Mouse (Mus musculus) midbrain, embryonic 11.5 days (tissue): Measurements from ENCODE around the gene Rec8. TPM values are rescaled to one million over a fixed set of nuclear protein-coding genes. Genes with fewer than 3 reads are reported as not detected.

Experiments used
- ATAC-seq: fragments of 200-750 bp; cut with Nextera tagmentation; 2 replicates; pipeline ENCODE4 v1.8.0; 2017; ENCODE audit warnings: moderate TSS enrichment, moderate library complexity; ENCODE audit not compliant: low FRiP score
- DNase-seq: peaks from one replicate; pipeline ENCODE4 v3.0.0; 2015; ENCODE audit warnings: low spot score; ENCODE audit errors: missing footprints
- H3K27ac ChIP-seq: fragments of 300-500 bp; sonication (generic); 2 replicates; pipeline ENCODE4 v1.5.1; 2014; ENCODE audit warnings: low read depth, low read length
- H3K27me3 ChIP-seq: fragments of 300-500 bp; sonication (generic); 2 replicates; pipeline ENCODE4 v1.6.1; 2014; ENCODE audit warnings: mild to moderate bottlenecking, low read length, moderate library complexity, mixed read lengths; ENCODE audit not compliant: control insufficient read depth, insufficient read depth
- H3K36me3 ChIP-seq: fragments of 300-500 bp; sonication (generic); 2 replicates; pipeline ENCODE4 v1.6.1; 2014; ENCODE audit warnings: mild to moderate bottlenecking, low read length, moderate library complexity, mixed read lengths; ENCODE audit not compliant: control insufficient read depth, insufficient read depth
- H3K4me1 ChIP-seq: fragments of 300-500 bp; sonication (generic); 2 replicates; pipeline ENCODE4 v1.6.1; 2014; ENCODE audit warnings: low read length; ENCODE audit not compliant: control insufficient read depth, insufficient read depth
- H3K4me2 ChIP-seq: fragments of 300-500 bp; sonication (generic); 2 replicates; pipeline ENCODE4 v1.6.1; 2014; ENCODE audit warnings: mild to moderate bottlenecking, moderate library complexity
- H3K4me3 ChIP-seq: fragments of 300-500 bp; sonication (generic); 2 replicates; pipeline ENCODE4 v1.5.1; 2014; ENCODE audit warnings: low read depth, low read length
- H3K9ac ChIP-seq: fragments of 300-500 bp; sonication (generic); 2 replicates; pipeline ENCODE4 v1.6.1; 2014; ENCODE audit warnings: low read length
- H3K9me3 ChIP-seq: fragments of 300-500 bp; sonication (generic); 2 replicates; pipeline ENCODE4 v1.6.1; 2016; ENCODE audit warnings: low read length; ENCODE audit not compliant: control insufficient read depth
- WGBS: fragments of 180-500 bp; shearing (Covaris S2); extraction: QIAGEN DNeasy Blood & Tissue Kit; methylation state at CpG from one replicate; pipeline ENCODE4 v1.1.7; 2014; 5-methylcytosine and 5-hydroxymethylcytosine counted together
- polyA plus RNA-seq: library from polyadenylated mRNA; unstranded; fragments of >200 nt; fragmentation: Nextera tagmentation; extraction: Ambion mirVana; gene quantifications from 2 replicates; pipeline ENCODE4 v1.2.1, GENCODE M21; 2014

The Rec8 gene
- 2.6 and 3.5 TPM in 2 replicates for polyA plus RNA-seq

GRCm38 (mm10) chr14:55617822-55618221 is at the start of gene Rec8:
TSS of gene Rec8 (plus strand) at chr14:55618037.
- peak; percentile 59 for ATAC-seq
- no peak within 1 kb of the TSS; the same call in 1 of the 2 replicates for H3K4me3 ChIP-seq
- H3K4me2 ChIP-seq = peak within 1 kb of the TSS; percentile 11; the same call in 1 of the 2 replicates
- no peaks in the 10 kb centered on the region for H3K27me3 ChIP-seq
- no peaks in the 10 kb centered on the region for H3K36me3 ChIP-seq
- DNase-seq = peak; percentile 85
- no peak within 1 kb of the TSS for H3K27ac ChIP-seq
- no peaks in the 10 kb centered on the region for H3K9me3 ChIP-seq
- H3K4me1 ChIP-seq = no peaks in the 10 kb centered on the region
- no peak within 1 kb of the TSS for H3K9ac ChIP-seq
- 28% methylated on average over 21 of the region's 21 CpGs for WGBS

- peaks cover 4% of the 10 kb centered on the region; the same call in 1 of the 2 replicates for H3K36me3 ChIP-seq
- WGBS = 90% methylated on average over 2 of the region's 2 CpGs
- ATAC-seq (no peak), DNase-seq (no peak)
- no peak overlapping the region for H3K4me2 ChIP-seq
- no peaks in the 10 kb centered on the region for H3K27me3 ChIP-seq
- no peaks in the 10 kb centered on the region for H3K4me1 ChIP-seq
- no peak overlapping the region for H3K9ac ChIP-seq
- no peak overlapping the region for H3K4me3 ChIP-seq
- H3K9me3 ChIP-seq = no peaks in the 10 kb centered on the region
- no peak overlapping the region for H3K27ac ChIP-seq
These were observed 47.2 kb upstream of the Rec8 start for GRCm38 (mm10) chr14:55570588-55570987.

- Histone ChIP-seq H3K27ac (no peak overlapping the region), H3K4me3 (no peak overlapping the region), H3K9me3 (no peaks in the 10 kb centered on the region), H3K4me2 (no peak overlapping the region), H3K27me3 (no peaks in the 10 kb centered on the region), H3K9ac (no peak overlapping the region), H3K4me1 (no peaks in the 10 kb centered on the region), H3K36me3 (peaks cover 3% of the 10 kb centered on the region; the same call in 1 of the 2 replicates)
- DNase-seq (no peak), ATAC-seq (no peak)
These were observed 46.1 kb upstream of the Rec8 start for GRCm38 (mm10) chr14:55571760-55572159.

- no peak for ATAC-seq
- H3K4me3 ChIP-seq = no peak within 1 kb of the TSS
- H3K9ac ChIP-seq = no peak within 1 kb of the TSS
- no peaks in the 10 kb centered on the region for H3K9me3 ChIP-seq
- no peaks in the 10 kb centered on the region for H3K27me3 ChIP-seq
- no peak for DNase-seq
- no peak within 1 kb of the TSS for H3K4me2 ChIP-seq
- H3K27ac ChIP-seq = no peak within 1 kb of the TSS
- peaks cover 11% of the 10 kb centered on the region for H3K4me1 ChIP-seq
- no peaks in the 10 kb centered on the region for H3K36me3 ChIP-seq
- 84% methylated on average over 7 of the region's 8 CpGs for WGBS
These were observed 42.5 kb upstream of the Rec8 start, which contains the start of gene Fitm1 for GRCm38 (mm10) chr14:55575302-55575701. TSS of gene Fitm1 (plus strand) at chr14:55575617.

- Histone ChIP-seq H3K4me1 (peaks cover 11% of the 10 kb centered on the region), H3K27me3 (no peaks in the 10 kb centered on the region), H3K9ac (no peak overlapping the region), H3K4me2 (no peak overlapping the region), H3K9me3 (no peaks in the 10 kb centered on the region), H3K36me3 (peaks cover 1% of the 10 kb centered on the region; the same call in 1 of the 2 replicates), H3K27ac (no peak overlapping the region), H3K4me3 (no peak overlapping the region)
- no peak for ATAC-seq
- WGBS = 82% methylated on average over 13 of the region's 13 CpGs
- DNase-seq = no peak
These were observed 42.1 kb upstream of the Rec8 start for GRCm38 (mm10) chr14:55575711-55576110.

GRCm38 (mm10) chr14:55576376-55576775 is 41.5 kb upstream of the Rec8 start:
- Histone ChIP-seq H3K27me3 (no peaks in the 10 kb centered on the region), H3K27ac (no peak overlapping the region), H3K4me3 (no peak overlapping the region), H3K9ac (no peak overlapping the region), H3K36me3 (peaks cover 5% of the 10 kb centered on the region; the same call in 1 of the 2 replicates), H3K4me2 (no peak overlapping the region), H3K9me3 (no peaks in the 10 kb centered on the region), H3K4me1 (peaks cover 11% of the 10 kb centered on the region)
- DNase-seq (no peak), ATAC-seq (no peak)
- 83% methylated on average over 16 of the region's 16 CpGs for WGBS

- Histone ChIP-seq H3K4me3 (peak within 1 kb of the TSS; percentile 57), H3K27me3 (no peaks in the 10 kb centered on the region), H3K4me2 (peak within 1 kb of the TSS; percentile 80), H3K4me1 (peaks cover 11% of the 10 kb centered on the region), H3K9ac (peak within 1 kb of the TSS; percentile 90), H3K9me3 (no peaks in the 10 kb centered on the region), H3K36me3 (peaks cover 9% of the 10 kb centered on the region; the same call in 1 of the 2 replicates), H3K27ac (peak within 1 kb of the TSS; percentile 45)
- WGBS = under 1% methylated on average over 32 of the region's 32 CpGs
- peak; percentile 95 for DNase-seq
- ATAC-seq = peak; percentile 85
These were observed 39.8 kb upstream of the Rec8 start, which contains the start of gene Psme1 for GRCm38 (mm10) chr14:55577871-55578667. TSS of gene Psme1 (plus strand) at chr14:55578123.

GRCm38 (mm10) chr14:55578668-55579269 is 39.1 kb upstream of the Rec8 start:
- Histone ChIP-seq H3K9me3 (no peaks in the 10 kb centered on the region), H3K36me3 (peaks cover 9% of the 10 kb centered on the region; the same call in 1 of the 2 replicates), H3K9ac (peak overlapping the region; percentile 90), H3K27ac (no peak overlapping the region; the same call in 1 of the 2 replicates), H3K4me1 (peaks cover 11% of the 10 kb centered on the region), H3K27me3 (no peaks in the 10 kb centered on the region), H3K4me2 (peak overlapping the region; percentile 80), H3K4me3 (peak overlapping the region; percentile 57)
- peak; percentile 60; the same call in 1 of the 2 replicates for ATAC-seq
- no peak for DNase-seq
- 25% methylated on average over 6 of the region's 6 CpGs for WGBS
